Mouse (Mus musculus) limb, embryonic 15.5 days (tissue): ENCODE results near the gene Fam205c. TPM values are rescaled to one million over a fixed set of nuclear protein-coding genes. Genes with fewer than 3 reads are reported as not detected.
"Not testable (repeated sequence)": the region's sequence is repeated elsewhere in the genome, so short reads cannot be mapped to it uniquely, and the experiment has no call there.

Source experiments
- ATAC-seq: fragments of 200-750 bp; cut with Nextera tagmentation; 2 replicates; pipeline ENCODE4 v1.8.0; 2017; ENCODE audit warnings: low read depth, moderate TSS enrichment; ENCODE audit not compliant: insufficient number of reproducible peaks, low FRiP score, low TSS enrichment
- H3K27ac ChIP-seq: fragments of 300-500 bp; sonication (generic); 2 replicates; pipeline ENCODE4 v1.5.1; 2015; ENCODE audit warnings: moderate library complexity, mild to moderate bottlenecking, inconsistent platforms
- H3K27me3 ChIP-seq: fragments of 300-500 bp; sonication (generic); 2 replicates; pipeline ENCODE4 v1.6.1; 2015; ENCODE audit warnings: inconsistent platforms
- H3K36me3 ChIP-seq: fragments of 300-500 bp; sonication (generic); 2 replicates; pipeline ENCODE4 v1.6.1; 2015; ENCODE audit warnings: inconsistent platforms
- H3K4me1 ChIP-seq: fragments of 300-500 bp; sonication (generic); 2 replicates; pipeline ENCODE4 v1.6.1; 2015; ENCODE audit warnings: inconsistent platforms
- H3K4me2 ChIP-seq: fragments of 300-500 bp; sonication (generic); 2 replicates; pipeline ENCODE4 v1.6.1; 2015; ENCODE audit warnings: mild to moderate bottlenecking, inconsistent platforms
- H3K4me3 ChIP-seq: fragments of 300-500 bp; sonication (generic); 2 replicates; pipeline ENCODE4 v1.5.1; 2015; ENCODE audit warnings: mild to moderate bottlenecking, inconsistent platforms
- H3K9ac ChIP-seq: fragments of 300-500 bp; sonication (generic); 2 replicates; pipeline ENCODE4 v1.6.1; 2015; ENCODE audit warnings: inconsistent platforms
- H3K9me3 ChIP-seq: fragments of 300-500 bp; sonication (generic); 2 replicates; pipeline ENCODE4 v1.6.1; 2016; ENCODE audit warnings: inconsistent platforms
- WGBS: fragments of 180-500 bp; shearing (Covaris S2); methylation state at CpG from one replicate; pipeline ENCODE4 v1.1.7; 2015; 5-methylcytosine and 5-hydroxymethylcytosine counted together
- polyA plus RNA-seq: library from polyadenylated mRNA; unstranded; fragments of >200 nt; fragmentation: Nextera tagmentation; extraction: Ambion mirVana; gene quantifications from 2 replicates; pipeline ENCODE4 v1.2.1, GENCODE M21; 2015

Gene Fam205c
- polyA plus RNA-seq, 1 experiment from 2014 or later, result not detected

DNA sequence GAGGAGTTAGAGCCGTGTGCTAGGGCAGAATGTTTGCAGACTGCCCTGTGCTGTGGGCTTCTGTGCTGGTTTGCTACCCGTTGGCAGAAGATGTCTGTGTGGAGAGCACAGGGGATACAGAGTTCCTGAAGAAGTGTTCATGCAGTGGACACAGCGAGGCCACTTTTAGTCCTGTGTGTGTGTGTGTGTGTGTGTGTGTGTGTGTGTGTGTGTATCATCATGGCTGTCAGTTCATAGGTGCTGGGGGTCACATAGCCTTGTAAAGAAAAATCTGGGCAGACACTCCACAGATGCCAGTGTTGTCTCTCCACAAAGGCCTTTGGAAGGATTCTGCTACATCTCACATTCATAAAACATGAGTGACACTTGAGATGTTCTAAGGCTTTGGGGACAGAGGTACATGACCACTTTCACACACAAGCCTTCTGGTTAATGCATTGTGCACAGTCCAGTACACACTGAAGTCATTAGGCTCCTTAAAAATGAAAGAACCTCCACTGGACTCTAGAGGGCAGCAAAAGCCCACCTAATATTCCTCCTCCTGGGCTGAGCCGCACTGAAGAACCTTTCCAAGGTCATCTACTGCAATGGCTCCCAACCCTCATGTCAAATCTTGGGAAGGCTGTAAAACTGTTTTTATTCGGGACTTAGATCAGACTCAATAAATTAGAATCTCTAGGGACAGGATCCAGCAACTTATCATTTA lies 2.7 kb upstream of the Fam205c start:
- Histone ChIP-seq H3K4me3 (no peak overlapping the region), H3K27me3 (no peaks in the 10 kb centered on the region), H3K4me1 (no peaks in the 10 kb centered on the region), H3K9me3 (no peaks in the 10 kb centered on the region), H3K36me3 (no peaks in the 10 kb centered on the region), H3K27ac (no peak overlapping the region), H3K4me2 (no peak overlapping the region), H3K9ac (no peak overlapping the region)
- WGBS, result 33% methylated on average over 5 of the region's 5 CpGs
- ATAC-seq, result 0 out of 2 replicates have a peak, but pooled peaks have one; percentile 63

DNA sequence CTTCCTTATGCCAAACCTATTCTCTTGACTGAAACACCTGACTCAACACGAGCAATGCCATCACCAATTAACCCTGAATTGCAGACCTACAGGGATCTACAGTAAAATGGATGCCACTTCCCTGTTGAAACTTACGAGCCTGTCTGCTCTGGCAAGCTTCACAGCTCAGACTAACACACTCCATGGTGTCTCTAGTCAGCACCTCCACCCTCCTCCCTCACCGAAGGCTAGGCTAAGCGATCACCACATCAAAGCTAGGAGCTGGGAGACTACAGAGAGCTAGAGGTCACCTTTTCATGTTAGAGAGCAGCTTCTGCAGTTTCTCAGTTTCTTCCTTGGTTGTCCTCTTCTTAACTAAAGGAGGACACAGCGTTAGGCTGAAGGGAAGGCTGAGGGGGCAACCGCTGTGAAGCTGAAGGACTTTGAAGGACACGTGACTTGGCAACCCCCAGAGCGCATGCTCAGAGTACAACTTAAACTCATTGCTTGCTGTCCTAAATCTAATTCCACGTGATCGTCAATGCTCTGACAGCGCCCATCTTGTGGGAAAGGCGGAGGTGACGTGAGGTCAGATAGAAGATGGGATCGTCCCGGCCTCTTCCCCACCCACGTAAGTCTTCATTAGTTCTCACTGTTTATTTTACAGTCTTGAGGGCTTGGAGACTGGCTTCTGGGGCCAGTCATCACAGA lies 1.1 kb downstream of the Fam205c start:
- no peaks in the 10 kb centered on the region for H3K9me3 ChIP-seq
- 69% methylated on average over 16 of the region's 16 CpGs for WGBS
- no peak for ATAC-seq

DNA sequence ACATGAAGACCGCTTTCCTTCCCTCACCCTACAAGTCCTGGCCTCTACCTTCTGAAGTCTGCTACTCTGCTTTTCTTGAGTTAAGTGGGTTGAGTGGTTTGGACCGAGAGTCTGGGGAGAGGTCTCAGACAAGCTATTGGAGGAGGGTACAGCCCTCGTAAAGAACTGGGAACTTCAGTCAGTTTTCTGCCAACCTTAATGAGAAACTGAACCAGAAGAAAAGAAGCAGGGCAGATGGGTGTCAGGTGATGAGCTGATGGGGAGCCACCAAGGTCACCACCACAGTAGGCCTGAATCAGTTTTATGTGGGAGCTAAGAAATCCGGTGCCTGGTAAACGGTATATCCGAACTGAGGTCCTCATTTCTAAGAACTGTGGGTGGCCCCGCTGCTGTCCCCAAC lies 1.9 kb downstream of the Fam205c start:
- Histone ChIP-seq H3K4me1 (no peaks in the 10 kb centered on the region), H3K4me3 (no peak overlapping the region), H3K27ac (no peak overlapping the region), H3K36me3 (no peaks in the 10 kb centered on the region), H3K4me2 (no peak overlapping the region), H3K9ac (no peak overlapping the region), H3K9me3 (no peaks in the 10 kb centered on the region), H3K27me3 (no peaks in the 10 kb centered on the region)
- ATAC-seq, result no peak
- 86% methylated on average over 7 of the region's 7 CpGs for WGBS

More for the DNA sequence above, 1.1 kb downstream of the Fam205c start:
- no peaks in the 10 kb centered on the region for H3K36me3 ChIP-seq
- H3K4me1 ChIP-seq, result no peaks in the 10 kb centered on the region
- H3K4me3 ChIP-seq, result no peak overlapping the region
- H3K27ac ChIP-seq, result no peak overlapping the region
- H3K4me2 ChIP-seq, result no peak overlapping the region
- no peak overlapping the region for H3K9ac ChIP-seq
- no peaks in the 10 kb centered on the region for H3K27me3 ChIP-seq

DNA sequence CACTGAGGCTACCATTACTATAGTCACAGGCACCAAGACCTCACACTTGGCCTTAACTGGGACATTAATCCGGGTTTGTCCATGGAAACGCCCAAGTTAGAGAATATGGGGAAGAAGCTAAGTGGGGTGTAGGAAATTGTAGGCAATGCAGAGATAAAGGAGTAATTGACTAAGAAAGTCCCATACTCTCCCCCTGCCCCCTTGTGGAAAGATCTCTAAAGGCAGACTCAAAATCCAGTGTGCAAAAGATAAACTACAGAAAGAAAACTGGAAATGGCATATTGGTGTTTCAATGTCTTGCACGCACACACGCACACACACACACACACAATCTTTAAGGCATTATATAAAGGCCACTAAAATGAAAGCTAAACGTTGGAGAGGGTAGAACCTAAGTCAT lies 3.3 kb downstream of the Fam205c start:
- 73% methylated on average over 5 of the region's 5 CpGs for WGBS
- ATAC-seq, result no peak
- Histone ChIP-seq H3K27me3 (no peaks in the 10 kb centered on the region), H3K4me2 (no peak overlapping the region), H3K36me3 (no peaks in the 10 kb centered on the region), H3K4me3 (no peak overlapping the region), H3K9me3 (no peaks in the 10 kb centered on the region), H3K9ac (no peak overlapping the region), H3K27ac (no peak overlapping the region), H3K4me1 (no peaks in the 10 kb centered on the region)

DNA sequence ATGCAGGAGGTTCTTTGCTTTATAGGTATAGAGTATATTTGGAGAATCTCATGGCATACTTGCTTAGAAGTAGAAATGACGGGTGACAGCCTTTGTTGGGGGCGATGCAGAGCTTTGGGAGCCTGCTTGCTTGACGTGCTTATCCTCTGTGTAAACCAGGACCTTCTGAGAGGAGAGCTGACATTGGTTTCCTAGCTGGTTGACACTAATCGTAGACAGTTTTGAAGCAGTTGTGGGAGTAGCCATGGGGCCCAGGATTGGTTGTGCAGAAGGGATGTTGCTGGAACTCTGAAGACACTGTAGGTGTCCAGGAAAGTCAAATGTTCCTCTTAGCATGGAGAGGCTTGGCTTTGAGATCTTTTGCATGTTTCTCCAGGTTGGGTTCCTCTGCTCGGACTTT lies 5.8 kb downstream of the Fam205c start:
- Histone ChIP-seq H3K9ac (no peak overlapping the region), H3K4me3 (no peak overlapping the region), H3K36me3 (no peaks in the 10 kb centered on the region), H3K9me3 (no peaks in the 10 kb centered on the region), H3K4me2 (no peak overlapping the region), H3K27ac (no peak overlapping the region), H3K4me1 (no peaks in the 10 kb centered on the region), H3K27me3 (no peaks in the 10 kb centered on the region)
- no peak for ATAC-seq
- WGBS, result 87% methylated on average over 5 of the region's 5 CpGs

DNA sequence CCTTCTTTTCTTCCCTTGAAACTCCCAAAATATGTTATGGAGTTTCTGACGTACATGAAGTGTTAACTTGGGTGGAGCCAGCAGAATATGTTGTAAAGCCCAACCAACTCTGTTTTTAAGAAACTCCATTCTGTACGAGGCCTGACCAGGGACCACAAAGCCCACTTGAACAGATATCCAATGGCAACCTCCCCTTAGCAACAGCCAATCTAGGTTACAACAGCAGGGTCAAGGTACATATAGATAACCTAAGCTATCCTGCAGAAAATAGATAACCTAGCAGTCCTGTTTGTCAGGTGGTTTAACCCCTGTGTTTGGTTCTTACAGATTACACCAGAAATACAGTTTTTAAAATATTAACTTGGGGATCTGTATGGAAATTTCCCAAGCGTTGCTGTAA lies 6.6 kb downstream of the Fam205c start:
- ATAC-seq, result no peak
- Histone ChIP-seq H3K4me3 (no peak overlapping the region), H3K4me2 (no peak overlapping the region), H3K9ac (no peak overlapping the region), H3K9me3 (no peaks in the 10 kb centered on the region), H3K27me3 (no peaks in the 10 kb centered on the region), H3K4me1 (no peaks in the 10 kb centered on the region), H3K36me3 (no peaks in the 10 kb centered on the region), H3K27ac (no peak overlapping the region)
- WGBS, result 58% methylated on average over 3 of the region's 3 CpGs

DNA sequence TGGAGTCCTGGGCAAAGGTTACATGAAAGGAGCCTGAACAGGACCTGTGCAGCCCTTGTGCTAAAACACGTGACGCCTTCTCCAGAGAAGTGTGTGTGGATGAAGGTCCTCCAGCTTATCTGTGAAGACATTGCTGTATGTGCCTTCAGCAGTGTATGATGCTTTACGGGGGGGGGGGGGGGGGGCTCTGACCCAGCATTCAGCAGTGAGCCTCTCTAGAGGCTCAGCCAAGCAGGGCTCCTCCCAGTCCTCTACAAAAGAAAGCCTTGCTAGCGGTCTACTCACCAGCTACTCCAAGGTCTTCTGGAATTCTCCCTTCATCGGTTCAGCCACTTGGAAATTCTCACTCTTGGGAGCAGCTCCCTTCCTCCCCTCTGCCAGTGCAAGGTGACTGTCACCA lies 10.5 kb downstream of the Fam205c start:
- not testable (repeated sequence) for H3K9ac ChIP-seq, H3K36me3 ChIP-seq, H3K27ac ChIP-seq, ATAC-seq, H3K4me3 ChIP-seq, H3K27me3 ChIP-seq, H3K4me2 ChIP-seq, H3K9me3 ChIP-seq, H3K4me1 ChIP-seq
- 78% methylated on average over 5 of the region's 5 CpGs for WGBS

DNA sequence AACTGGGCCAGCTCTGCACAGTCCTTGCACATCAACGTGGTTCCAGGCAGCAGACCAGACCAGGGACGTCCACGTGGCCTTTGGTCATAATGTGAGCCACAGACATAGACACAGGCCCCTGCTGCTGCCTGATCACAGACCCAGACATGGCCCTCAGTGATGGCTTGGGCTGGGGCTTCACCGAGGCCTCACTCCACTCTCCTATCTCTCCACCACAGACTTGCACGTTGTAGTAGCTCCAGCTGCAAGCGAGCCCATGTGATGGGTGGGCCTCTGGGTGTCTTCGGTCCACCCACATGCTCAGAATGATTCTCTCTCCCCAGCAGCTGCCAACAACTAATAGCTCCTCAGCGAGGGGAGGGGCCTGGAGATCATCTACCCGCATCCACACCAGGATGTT lies 13.6 kb downstream of the Fam205c start:
- H3K27me3 ChIP-seq, ATAC-seq, H3K9me3 ChIP-seq, H3K4me3 ChIP-seq, H3K4me1 ChIP-seq, H3K9ac ChIP-seq, H3K4me2 ChIP-seq, H3K36me3 ChIP-seq, H3K27ac ChIP-seq: not testable (repeated sequence)
- 83% methylated on average over 9 of the region's 9 CpGs for WGBS

DNA sequence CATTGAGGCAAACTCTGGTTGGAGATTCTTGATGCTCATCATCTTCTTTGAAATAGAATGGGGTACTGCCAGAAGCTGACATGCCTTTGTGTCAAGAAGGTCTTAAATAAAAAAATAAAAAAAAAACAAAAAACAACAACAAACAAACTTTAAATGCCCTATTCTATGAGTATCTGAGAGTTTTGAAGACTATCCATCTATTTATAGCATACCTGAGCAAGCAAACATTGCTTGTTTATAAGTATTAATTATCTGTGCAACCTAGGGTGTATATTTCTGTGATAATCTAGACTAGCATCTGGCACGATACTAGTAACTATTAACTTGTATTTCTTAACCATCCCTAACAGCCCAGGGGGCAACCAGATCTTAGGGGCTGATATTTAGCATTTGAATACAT lies 17.4 kb downstream of the Fam205c start, which contains the start of gene Gm12394:
Gm12394 (minus strand) TSS at position 101 of the 400 bp plus-strand sequence.
- H3K36me3 ChIP-seq, H3K9me3 ChIP-seq: not testable (repeated sequence)

DNA sequence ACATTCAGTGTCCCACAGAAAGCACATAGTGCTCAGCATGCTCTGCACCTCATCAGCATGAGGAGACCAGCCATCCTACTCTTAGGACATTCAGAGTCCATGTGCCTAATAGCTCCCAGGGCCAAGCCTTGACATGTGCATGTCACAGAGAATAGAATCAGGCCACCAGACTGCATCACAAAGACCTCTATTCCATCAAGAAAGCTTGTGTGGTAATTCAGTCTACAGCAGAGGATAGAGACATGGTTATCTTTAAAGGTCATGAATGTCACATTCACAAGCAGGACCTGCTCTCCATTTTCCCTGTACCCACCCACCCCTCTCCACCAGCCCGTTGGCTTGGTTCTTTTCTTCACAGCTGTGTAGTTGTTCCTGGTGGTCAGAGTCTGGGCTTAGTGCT lies 20.2 kb downstream of the Fam205c start, which contains the start of gene Fam205a1:
Fam205a1 (minus strand) TSS at position 101 of the 400 bp plus-strand sequence.
- WGBS, result 92% methylated on average over 1 of the region's 1 CpGs
- not testable (repeated sequence) for H3K9ac ChIP-seq, ATAC-seq, H3K9me3 ChIP-seq, H3K4me3 ChIP-seq, H3K36me3 ChIP-seq, H3K4me1 ChIP-seq, H3K27ac ChIP-seq, H3K4me2 ChIP-seq, H3K27me3 ChIP-seq

More for the DNA sequence above, 17.4 kb downstream of the Fam205c start, which contains the start of gene Gm12394:
- not testable (repeated sequence) for ATAC-seq, H3K9ac ChIP-seq, H3K4me1 ChIP-seq, H3K27me3 ChIP-seq, H3K4me3 ChIP-seq, H3K27ac ChIP-seq, H3K4me2 ChIP-seq
- 77% methylated on average over 1 of the region's 1 CpGs for WGBS
